In genomic region chr3:59293437-59294199, GRCm38 (mm10) we compare ENCODE assay signal across 17 mouse cellular contexts.
"Had no signal": no experiment of that assay in that cellular context is flagged by ENCODE, and none has a peak within 500 bp of the region (broad histone marks: within the 10 kb centered on the region; RNA-seq: fewer than 3 reads in every experiment).

No protein-coding gene starts in this region.

- H3K27me3 ChIP-seq: liver, embryonic 12.5 days; megakaryocyte, embryonic 14.5 days; midbrain, embryonic 12.5 days; neural tube, embryonic 13.5 days had no signal

- ATAC-seq: liver, embryonic 12.5 days had no signal

- H3K9ac ChIP-seq: liver, embryonic 12.5 days; liver, embryonic 14.5 days; lung, embryonic 14.5 days; midbrain, embryonic 12.5 days; neural tube, embryonic 13.5 days had no signal

- H3K4me1 ChIP-seq: liver, embryonic 12.5 days; midbrain, embryonic 12.5 days; neural tube, embryonic 13.5 days had no signal

- H3K27ac ChIP-seq: liver, embryonic 12.5 days; liver, embryonic 14.5 days; midbrain, embryonic 12.5 days; neural tube, embryonic 13.5 days had no signal

- DNase-seq: lung, adult 18-20 months; lung, embryonic 14.5 days; lung, postnatal 10 days; lung, postnatal 4 days; retina, postnatal 1 day; right cerebral cortex, adult 18-20 months; right cerebral cortex, postnatal 25 days; right cerebral cortex, postnatal 4 days; spleen, adult 18-20 months; thymus, adult 18-20 months; thymus, postnatal 14 days; thymus, postnatal 36 days had no signal

- H3K4me2 ChIP-seq: liver, embryonic 12.5 days; lung, embryonic 14.5 days; midbrain, embryonic 12.5 days; neural tube, embryonic 13.5 days had no signal

- H3K36me3 ChIP-seq: liver, embryonic 12.5 days; midbrain, embryonic 12.5 days; neural tube, embryonic 13.5 days had no signal

- H3K4me3 ChIP-seq: liver, embryonic 12.5 days; megakaryocyte, embryonic 14.5 days; midbrain, embryonic 12.5 days; neural tube, embryonic 13.5 days had no signal

- H3K9me3 ChIP-seq: liver, embryonic 12.5 days; megakaryocyte, embryonic 14.5 days; midbrain, embryonic 12.5 days; neural tube, embryonic 13.5 days had no signal
